Mouse (Mus musculus) cerebellum, adult 9-10 months (tissue): ENCODE data around the gene Sun2.

Source experiments
- DNase-seq: peaks from one replicate; pipeline ENCODE4 v3.0.0; 2022

Gene Sun2

DNA sequence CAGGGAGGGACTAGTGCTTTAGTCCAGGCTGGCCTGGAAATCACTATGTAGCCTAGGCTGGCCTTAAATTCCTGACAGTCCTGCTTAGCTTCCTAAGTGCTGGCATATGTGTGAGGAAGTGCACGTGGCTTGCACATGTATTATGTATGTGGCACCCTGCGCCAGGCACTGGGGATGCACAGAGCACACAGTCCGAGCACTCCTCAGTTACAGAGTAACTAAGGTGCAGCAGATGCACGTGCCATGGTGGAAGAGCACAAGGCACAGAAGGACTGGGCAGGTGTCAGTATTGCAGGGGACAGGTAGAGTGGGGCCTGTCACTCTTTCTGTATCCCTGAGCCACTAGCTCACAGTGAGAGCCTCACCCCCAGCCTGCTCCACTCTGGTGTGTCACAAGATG, 12.8 kb upstream of the Sun2 start:
- no peak for DNase-seq

- no peak for DNase-seq
Measured at GRCm38 (mm10) chr15:79753873-79754272, 11.5 kb upstream of the Sun2 start.

DNA sequence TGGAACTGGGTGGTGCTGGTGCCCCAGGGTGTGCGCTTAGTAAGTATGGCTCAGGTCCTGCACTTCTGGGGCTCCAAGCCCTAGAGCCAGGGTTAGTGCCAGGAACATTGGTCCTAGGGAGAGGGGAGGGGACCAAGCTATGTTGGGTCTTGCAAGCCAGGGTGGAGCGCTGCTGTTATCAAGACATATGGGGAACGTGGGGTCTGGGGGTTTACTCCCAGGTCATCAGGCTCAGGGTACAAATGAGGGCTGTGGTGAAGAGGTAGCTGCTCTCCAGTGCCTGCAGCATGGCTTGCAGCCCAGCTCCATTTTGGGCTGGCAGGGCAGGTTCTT, 11.1 kb upstream of the Sun2 start:
- DNase-seq = no peak

- peak; percentile 86 for DNase-seq
Measured at GRCm38 (mm10) chr15:79752742-79753419, 10.5 kb upstream of the Sun2 start.

DNA sequence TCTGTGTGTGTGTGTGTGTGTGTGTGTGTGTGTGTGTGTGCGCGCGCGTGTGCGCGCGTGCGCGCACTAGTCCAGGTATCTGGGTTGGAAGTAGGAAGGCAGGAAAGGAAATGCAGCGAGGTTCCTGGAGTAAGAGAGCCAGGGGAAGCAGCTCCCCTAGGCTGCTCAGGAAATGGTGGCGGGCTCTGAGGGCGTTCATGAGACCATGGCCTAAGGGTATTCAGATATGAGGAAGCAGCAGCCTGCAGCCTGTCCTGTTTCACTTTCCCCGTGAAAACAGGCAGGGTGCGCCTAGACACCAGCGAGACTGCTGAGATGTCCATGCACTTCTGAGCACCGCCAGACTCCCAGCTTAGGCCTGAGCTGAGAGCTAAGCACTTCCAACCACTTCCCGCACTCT, 9.4 kb upstream of the Sun2 start:
- DNase-seq = no peak

DNA sequence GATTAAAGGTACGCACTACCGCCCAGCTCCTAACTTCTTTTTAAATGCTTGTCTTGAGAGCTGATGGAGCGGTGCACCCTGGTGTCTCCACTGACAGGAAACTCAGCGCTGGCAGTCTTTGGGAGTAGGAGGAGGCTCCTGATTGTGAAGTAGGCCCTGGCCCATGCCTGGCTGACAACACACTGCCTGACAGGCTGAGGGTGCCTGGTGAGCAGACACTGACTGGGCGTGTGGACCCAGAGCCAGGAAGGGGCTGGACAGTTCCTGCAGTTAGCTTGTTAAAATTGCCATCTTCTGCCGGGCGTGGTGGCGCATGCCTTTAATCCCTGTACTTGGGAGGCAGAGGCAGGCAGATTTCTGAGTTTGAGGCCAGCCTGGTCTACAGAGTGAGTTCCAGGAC, 7.9 kb upstream of the Sun2 start:
- DNase-seq = no peak

DNA sequence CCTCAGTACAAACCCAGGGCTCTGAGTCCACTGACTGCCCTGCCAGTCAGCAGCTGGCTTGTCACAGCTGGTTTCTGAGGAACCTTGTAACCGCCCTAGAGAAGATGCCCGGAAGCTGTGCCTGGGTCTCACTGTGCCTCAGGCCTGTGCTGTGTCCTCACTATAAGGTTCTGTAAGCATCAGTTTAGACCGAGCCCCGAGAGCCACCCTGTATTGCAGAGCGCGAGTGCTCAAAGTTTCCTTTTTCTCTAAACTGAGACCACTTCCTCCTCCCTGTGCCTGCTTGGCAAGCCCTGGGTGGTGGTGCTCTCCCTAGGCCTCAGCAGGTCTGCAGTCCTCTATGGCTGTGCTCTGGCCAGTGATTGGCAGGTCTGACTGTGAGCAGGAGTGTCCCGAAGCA, 6.8 kb upstream of the Sun2 start:
- DNase-seq = no peak

DNA sequence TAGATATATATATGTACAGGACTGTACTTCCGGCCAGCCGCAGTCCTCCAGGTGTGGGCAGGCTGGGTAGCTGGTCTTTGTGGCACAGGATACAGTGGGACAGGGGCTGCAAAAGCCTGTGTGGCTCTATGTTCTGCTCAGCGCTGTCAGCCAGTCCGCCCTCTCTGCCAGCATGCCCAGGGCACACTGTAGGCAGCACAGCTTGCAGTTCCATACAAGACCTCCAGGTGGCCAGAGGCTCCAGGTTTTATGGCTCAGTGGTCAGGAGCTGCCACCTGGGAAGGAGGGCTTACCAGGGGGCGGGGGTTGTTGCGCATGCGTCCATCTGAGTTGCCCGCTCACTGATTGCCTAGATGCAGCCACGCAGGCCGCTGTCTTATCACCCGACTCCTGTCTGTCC, 5.7 kb upstream of the Sun2 start:
- no peak for DNase-seq

- DNase-seq = no peak
Measured at GRCm38 (mm10) chr15:79745883-79746282, 3.5 kb upstream of the Sun2 start.

GRCm38 (mm10) chr15:79745312-79745711, 3.0 kb upstream of the Sun2 start:
- DNase-seq = no peak

DNA sequence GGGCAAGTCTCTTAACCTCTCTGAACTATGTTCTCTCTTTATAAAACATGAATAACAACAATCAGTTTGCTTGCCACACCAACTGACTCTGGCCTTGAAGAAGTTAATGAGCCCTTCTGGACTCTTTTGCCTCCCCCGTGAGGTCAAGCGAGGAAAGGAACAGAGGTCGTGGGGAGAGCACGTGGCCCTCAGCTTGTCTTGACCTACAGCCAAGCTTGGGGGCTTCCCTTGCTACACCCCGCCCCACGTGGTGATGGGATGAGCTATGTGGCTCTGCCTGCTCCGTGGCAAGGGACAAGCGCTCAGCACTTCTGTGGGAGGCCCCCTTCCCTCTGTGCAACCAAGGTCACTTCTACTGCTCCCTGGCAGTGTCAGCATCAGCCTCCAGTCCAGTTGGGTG, 2.4 kb upstream of the Sun2 start:
- no peak for DNase-seq

DNA sequence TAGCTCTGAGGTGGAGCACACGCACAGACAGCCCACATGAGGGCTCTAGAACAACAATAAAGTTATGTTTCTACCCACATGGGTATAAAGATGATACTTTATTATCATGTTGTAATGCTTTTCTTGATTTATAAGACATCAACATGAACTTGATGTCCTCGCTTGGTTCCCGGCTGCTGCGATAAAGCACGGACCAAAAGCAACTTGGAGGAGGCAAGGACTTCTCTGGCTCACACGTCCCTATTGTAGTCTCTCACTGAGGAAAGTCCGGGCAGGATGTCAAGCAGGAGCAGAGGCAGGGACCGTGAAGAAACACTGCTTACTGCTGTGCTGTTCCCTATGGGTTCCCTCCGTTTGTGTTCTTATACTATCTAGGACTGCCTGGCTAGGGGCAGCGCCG, 1.7 kb upstream of the Sun2 start:
- DNase-seq = no peak

- DNase-seq = no peak
Measured at GRCm38 (mm10) chr15:79742706-79743023, 329 bp upstream of the Sun2 start.

GRCm38 (mm10) chr15:79741173-79741858, 1.0 kb downstream of the Sun2 start:
- DNase-seq = peak; percentile 71

DNA sequence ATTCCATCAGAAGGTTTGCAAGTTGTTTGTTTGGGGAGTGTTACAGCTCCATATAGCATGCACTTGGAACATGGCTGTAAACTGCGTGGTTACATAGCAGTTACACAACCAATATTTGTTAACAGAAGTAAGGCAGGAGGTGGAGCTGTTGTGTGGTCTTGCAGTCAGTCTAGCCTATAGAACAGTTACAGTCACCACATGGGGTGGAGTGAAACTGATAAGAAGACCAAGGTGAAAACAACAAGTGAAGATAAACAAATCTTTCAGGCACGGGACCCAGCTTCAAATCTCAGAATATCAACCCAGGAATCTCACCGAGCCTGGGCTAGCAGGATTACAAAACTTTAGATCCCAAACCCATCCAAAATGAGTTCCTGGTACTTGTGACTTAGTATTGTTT, 1.6 kb downstream of the Sun2 start:
- no peak for DNase-seq

DNA sequence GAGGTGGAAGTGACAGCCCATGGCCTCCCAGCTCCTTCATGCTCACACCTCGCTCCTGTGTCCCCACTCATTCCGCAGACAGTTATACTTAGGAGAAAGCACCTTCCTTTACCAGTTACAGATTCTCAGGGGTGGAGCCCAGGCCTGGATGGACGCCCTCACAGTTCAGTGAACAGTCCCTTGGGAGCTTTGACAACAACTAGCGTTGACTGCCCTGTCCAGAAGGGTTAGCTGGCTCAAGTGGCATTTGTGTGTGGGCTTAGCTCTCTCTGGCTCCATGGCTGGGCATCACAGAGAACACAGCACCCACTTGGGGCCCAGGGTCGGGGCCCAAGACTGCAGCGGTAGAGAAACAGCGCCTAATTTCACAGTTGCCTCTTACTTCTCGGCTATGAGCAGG, 8.0 kb downstream of the Sun2 start:
- DNase-seq = no peak

GRCm38 (mm10) chr15:79733640-79734039, 8.7 kb downstream of the Sun2 start:
- DNase-seq = no peak

GRCm38 (mm10) chr15:79733192-79733591, 9.1 kb downstream of the Sun2 start:
- no peak for DNase-seq

- no peak for DNase-seq
Measured at GRCm38 (mm10) chr15:79731554-79731953, 10.8 kb downstream of the Sun2 start.

DNA sequence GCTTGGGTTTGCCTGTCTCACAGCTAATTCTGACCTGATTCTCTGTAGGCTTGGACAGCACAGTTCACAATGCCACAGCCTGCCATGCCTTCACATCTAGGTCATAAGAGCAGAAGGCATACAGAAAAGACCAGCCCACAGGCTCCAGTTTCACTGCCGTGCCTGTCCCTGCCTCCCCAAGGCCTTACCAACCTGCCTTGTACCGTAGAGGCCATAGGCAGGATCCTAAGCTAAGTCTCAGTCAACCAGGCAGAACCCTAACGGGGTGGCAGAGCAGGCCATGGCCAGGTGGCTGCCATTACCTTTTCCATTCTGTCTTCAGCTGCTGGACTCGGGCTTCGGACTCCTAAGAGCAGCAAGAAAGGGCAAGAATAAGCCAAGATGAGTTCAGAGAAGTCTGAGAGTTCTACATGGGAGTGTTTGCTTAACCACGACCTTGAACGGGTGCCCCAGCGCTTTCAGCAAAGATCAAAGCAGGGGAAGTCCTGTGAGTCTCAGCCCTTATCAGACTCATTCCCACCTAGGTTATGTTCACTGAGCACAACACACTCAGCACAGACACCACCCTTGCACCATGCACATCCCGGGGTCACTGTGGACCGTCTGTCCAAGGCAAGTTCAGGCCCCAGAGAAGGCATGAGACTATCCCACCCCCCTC, 13.5 kb downstream of the Sun2 start:
- DNase-seq = no peak

- DNase-seq = no peak
Measured at GRCm38 (mm10) chr15:79728311-79728710, 14.0 kb downstream of the Sun2 start.

GRCm38 (mm10) chr15:79727840-79728239, 14.5 kb downstream of the Sun2 start:
- DNase-seq = no peak

- DNase-seq = no peak
Measured at GRCm38 (mm10) chr15:79725190-79725789, 17.0 kb downstream of the Sun2 start.

- no peak for DNase-seq
Measured at GRCm38 (mm10) chr15:79723439-79723838, 18.9 kb downstream of the Sun2 start.
